Mouse (Mus musculus) frontal cortex, postnatal 36 days (tissue): ENCODE measurements at regions not wholly inside any gene's neighbourhood (a gene's known extent, or its start where the extent isn't known, plus 50 kb on each side); places are given as distances from the start of the nearest gene placed in this dataset.

Source experiments
- DNase-seq, 2 experiments: peaks; one replicate each; pipeline ENCODE4 v3.0.0; 2022; ENCODE audit warnings: low spot score in 2 of 2

- peak in 1 of 2 experiments; percentile 32 for DNase-seq
Observed at GRCm38 (mm10) chr7:71488016-71488650, 136.8 kb upstream of the Gm10295 start.

GRCm38 (mm10) chr7:71475383-71475782, 124.1 kb upstream of the Gm10295 start:
- DNase-seq, result no peak

GRCm38 (mm10) chr7:71472384-71473141, 121.3 kb upstream of the Gm10295 start:
- peak in 1 of 2 experiments; percentile 18 for DNase-seq

GRCm38 (mm10) chr7:71471658-71472383, 120.5 kb upstream of the Gm10295 start:
- DNase-seq, result peak in 1 of 2 experiments; percentile 25

GRCm38 (mm10) chr7:71471319-71471657, 120.0 kb upstream of the Gm10295 start:
- no peak for DNase-seq

GRCm38 (mm10) chr7:71470418-71470817, 119.1 kb upstream of the Gm10295 start:
- DNase-seq, result no peak

GRCm38 (mm10) chr7:71469951-71470350, 118.7 kb upstream of the Gm10295 start:
- DNase-seq, result no peak

- DNase-seq, result no peak
Observed at GRCm38 (mm10) chr7:71467436-71468127, 116.3 kb upstream of the Gm10295 start.

- no peak for DNase-seq
Observed at GRCm38 (mm10) chr7:71464127-71464526, 112.8 kb upstream of the Gm10295 start.

- no peak for DNase-seq
Observed at GRCm38 (mm10) chr7:71463565-71463964, 112.3 kb upstream of the Gm10295 start.

GRCm38 (mm10) chr7:71459805-71460204, 108.5 kb upstream of the Gm10295 start:
- no peak for DNase-seq

- no peak for DNase-seq
Observed at GRCm38 (mm10) chr7:71458104-71458754, 106.9 kb upstream of the Gm10295 start.

GRCm38 (mm10) chr7:71457409-71458103, 106.3 kb upstream of the Gm10295 start:
- no peak for DNase-seq

- no peak for DNase-seq
Observed at GRCm38 (mm10) chr7:71456421-71456820, 105.1 kb upstream of the Gm10295 start.

GRCm38 (mm10) chr7:71440330-71441240, 89.3 kb upstream of the Gm10295 start:
- DNase-seq, result no peak

- DNase-seq, result no peak
Observed at GRCm38 (mm10) chr7:71425982-71426381, 74.7 kb upstream of the Gm10295 start.

GRCm38 (mm10) chr7:71419261-71419660, 68.0 kb upstream of the Gm10295 start:
- DNase-seq, result no peak

- no peak for DNase-seq
Observed at GRCm38 (mm10) chr7:71418856-71419255, 67.6 kb upstream of the Gm10295 start.

- DNase-seq, result no peak
Observed at GRCm38 (mm10) chr7:71414756-71415155, 63.5 kb upstream of the Gm10295 start.

- DNase-seq, result no peak
Observed at GRCm38 (mm10) chr7:71413121-71413520, 61.8 kb upstream of the Gm10295 start.
